Mouse (Mus musculus): ENCODE measurements around the gene Grin2a. TPM values are rescaled to one million over a fixed set of nuclear protein-coding genes. Genes with fewer than 3 reads are reported as not detected.

Grin2a gene
- polyA plus RNA-seq, 1 experiment from 2014 or later, result 0.44 TPM

DNA sequence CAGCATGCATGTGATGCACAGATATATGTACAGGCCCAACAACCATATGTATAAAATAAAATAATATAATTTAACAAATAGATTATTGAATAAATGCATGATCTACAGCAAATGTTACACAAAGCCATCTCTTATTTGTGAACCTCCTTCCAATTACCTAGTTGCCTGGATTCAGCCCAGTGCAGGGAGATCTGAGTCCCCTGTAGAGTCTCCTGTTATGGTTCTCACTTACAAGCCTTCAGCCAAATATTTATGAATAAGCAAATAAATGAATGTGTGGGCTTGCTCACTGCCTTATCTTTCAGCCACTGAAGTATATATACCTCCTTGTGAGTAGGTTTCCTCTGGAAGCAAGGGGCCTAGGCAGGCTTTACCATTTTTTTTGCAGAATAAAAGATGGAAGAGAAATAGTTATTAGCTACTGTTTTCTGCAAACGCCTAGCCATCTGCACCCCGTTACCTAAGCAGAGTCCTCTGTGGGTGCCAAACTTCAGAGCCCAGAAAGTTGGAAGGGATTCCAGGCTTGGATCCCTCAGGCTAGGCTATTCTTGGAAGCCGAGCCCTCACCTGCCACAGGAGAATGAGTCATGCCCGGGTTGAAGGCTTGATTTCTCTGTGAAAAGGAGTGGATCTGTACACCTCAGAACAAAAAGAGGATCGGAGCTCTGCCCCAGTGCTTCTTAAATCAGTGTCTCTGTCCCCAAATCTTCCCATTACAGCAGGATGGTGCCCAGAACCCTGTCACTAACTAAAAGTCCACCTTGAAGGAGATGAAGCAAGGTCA lies 92.5 kb downstream of the Grin2a start:
- Histone ChIP-seq H3K27me3 (no peaks in the 10 kb centered on the region), H3K4me3 (no peak overlapping the region), H3K36me3 (no peaks in the 10 kb centered on the region), H3K4me2 (no peak overlapping the region), H3K9me3 (replicated peaks) (no peaks in the 10 kb centered on the region), H3K27ac (no peak overlapping the region), H3K4me1 (replicated peaks) (no peaks in the 10 kb centered on the region), H3K9ac (no peak overlapping the region)
- no peak for ATAC-seq (replicated peaks; ENCODE audit: insufficient number of reproducible peaks, insufficient read depth, low FRiP score, low read depth)
- WGBS, result 75% methylated on average over 5 of the region's 5 CpGs

DNA sequence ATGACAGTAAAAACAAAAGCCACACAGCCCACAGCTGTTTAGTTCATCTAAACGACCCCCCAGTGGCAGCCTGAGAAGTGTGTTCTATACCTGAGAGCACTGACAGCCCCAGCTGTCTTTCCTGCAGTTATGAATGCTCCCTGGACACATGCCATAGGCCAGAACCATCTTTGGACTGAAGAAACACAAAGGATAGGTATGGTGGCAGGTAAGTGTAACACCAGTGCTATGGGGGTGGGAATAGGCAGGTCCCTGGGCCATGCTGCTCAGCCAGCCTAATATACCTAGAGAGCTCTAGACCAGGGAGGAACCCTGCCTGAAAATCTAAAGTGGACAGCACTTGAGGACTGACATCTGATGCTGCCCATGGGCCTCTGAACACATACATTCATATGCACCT lies 93.9 kb downstream of the Grin2a start:
- no peak overlapping the region for H3K4me2 ChIP-seq
- no peak for ATAC-seq (replicated peaks; ENCODE audit: insufficient number of reproducible peaks, insufficient read depth, low FRiP score, low read depth)
- 43% methylated on average over 1 of the region's 1 CpGs for WGBS

DNA sequence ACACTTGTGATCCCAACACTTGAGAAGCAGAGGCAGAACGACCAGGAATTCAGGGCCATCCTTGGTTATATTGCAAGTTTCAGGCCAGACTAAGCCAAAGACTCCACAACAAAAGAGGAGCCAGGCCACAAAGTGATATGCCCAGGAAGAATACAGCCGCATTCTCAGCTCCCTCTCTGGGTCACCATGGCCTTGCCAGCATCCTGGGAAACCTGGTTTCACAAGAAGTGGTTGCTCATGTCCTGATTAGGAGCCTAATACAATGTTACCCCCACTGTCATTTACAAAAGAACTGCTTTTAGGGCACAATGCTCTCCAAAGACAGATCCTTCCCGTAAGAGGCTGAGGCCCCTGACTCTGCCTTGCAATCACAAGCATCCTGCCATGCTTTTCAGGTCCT lies 94.4 kb downstream of the Grin2a start:
- Histone ChIP-seq H3K27ac (no peak overlapping the region), H3K36me3 (no peaks in the 10 kb centered on the region), H3K9ac (no peak overlapping the region), H3K27me3 (no peaks in the 10 kb centered on the region), H3K4me1 (replicated peaks) (no peaks in the 10 kb centered on the region), H3K9me3 (replicated peaks) (no peaks in the 10 kb centered on the region), H3K4me3 (no peak overlapping the region), H3K4me2 (no peak overlapping the region)
- 73% methylated on average over 3 of the region's 3 CpGs for WGBS
- ATAC-seq (replicated peaks; ENCODE audit: insufficient number of reproducible peaks, insufficient read depth, low FRiP score, low read depth), result no peak

More for the DNA sequence above, 93.9 kb downstream of the Grin2a start:
- Histone ChIP-seq H3K4me3 (no peak overlapping the region), H3K9ac (no peak overlapping the region), H3K27ac (no peak overlapping the region), H3K36me3 (no peaks in the 10 kb centered on the region), H3K27me3 (no peaks in the 10 kb centered on the region), H3K4me1 (replicated peaks) (no peaks in the 10 kb centered on the region), H3K9me3 (replicated peaks) (no peaks in the 10 kb centered on the region)

DNA sequence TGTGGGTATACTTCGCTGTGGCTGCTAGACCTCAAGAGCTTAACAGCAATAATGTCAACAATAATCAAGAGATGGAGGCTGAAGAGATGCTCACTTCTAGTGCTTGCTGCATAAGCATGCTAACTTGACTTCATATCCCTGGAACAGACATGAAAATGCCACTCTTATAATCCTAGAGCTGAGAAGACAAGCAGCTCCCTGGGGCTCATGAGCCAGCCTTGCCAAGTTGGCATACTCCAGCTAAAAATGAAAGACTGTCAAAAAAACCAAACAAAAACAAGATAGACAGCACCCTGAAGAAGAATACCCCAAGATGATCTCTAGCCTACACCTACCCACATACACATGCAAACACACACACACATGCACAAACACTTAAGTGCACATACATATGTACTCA lies 95.2 kb downstream of the Grin2a start:
- no peaks in the 10 kb centered on the region for H3K4me1 ChIP-seq (replicated peaks)
- no peak overlapping the region for H3K9ac ChIP-seq
- H3K4me2 ChIP-seq, result no peak overlapping the region
- no peak overlapping the region for H3K27ac ChIP-seq
- 80% methylated on average over 1 of the region's 1 CpGs for WGBS
- H3K9me3 ChIP-seq (replicated peaks), result no peaks in the 10 kb centered on the region
- no peaks in the 10 kb centered on the region for H3K27me3 ChIP-seq
- H3K36me3 ChIP-seq, result no peaks in the 10 kb centered on the region
- ATAC-seq (replicated peaks; ENCODE audit: insufficient number of reproducible peaks, insufficient read depth, low FRiP score, low read depth), result no peak
- H3K4me3 ChIP-seq, result no peak overlapping the region

DNA sequence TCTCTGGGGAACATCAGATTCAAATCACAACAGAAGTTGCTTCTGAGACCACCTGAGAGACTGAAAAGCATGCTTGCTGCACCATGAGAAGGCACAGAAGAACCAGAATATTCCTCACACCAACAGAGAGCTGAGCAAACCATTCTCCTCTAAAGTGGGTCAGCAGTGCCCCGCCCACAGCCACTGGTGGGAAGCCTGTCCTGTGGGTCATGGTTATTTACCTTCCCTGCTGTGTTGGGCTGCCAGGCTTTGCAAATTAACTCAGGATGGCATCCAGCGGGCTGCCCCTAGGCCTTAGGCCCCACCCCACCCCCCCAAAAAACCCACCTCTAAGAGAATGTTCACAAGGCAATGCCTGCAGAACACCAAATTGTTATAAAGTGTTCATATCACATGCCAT lies 96.2 kb downstream of the Grin2a start:
- Histone ChIP-seq H3K9ac (no peak overlapping the region), H3K4me1 (replicated peaks) (no peaks in the 10 kb centered on the region), H3K27ac (no peak overlapping the region), H3K9me3 (replicated peaks) (no peaks in the 10 kb centered on the region), H3K4me3 (no peak overlapping the region), H3K36me3 (no peaks in the 10 kb centered on the region), H3K27me3 (no peaks in the 10 kb centered on the region), H3K4me2 (no peak overlapping the region)
- no peak for ATAC-seq (replicated peaks; ENCODE audit: insufficient number of reproducible peaks, insufficient read depth, low FRiP score, low read depth)
- 66% methylated on average over 2 of the region's 2 CpGs for WGBS

DNA sequence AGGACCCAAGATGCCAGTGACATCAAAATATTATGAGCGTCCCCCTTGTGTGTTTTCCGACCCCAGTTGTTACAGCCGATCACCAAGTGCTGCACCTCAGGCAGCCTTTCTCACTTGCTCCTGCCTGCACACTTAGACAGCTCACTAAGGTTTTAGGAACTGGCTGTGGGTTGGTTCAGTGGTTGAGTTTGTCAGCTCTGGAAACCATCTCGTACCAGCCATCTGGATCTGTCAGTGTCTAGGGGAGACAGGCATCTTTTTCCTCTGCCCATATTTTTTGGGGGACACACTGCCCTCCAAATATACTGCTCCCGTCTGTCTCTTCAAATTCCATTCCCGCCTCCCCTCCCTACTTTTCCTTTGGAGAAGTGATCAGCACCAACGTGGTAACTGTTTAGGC lies 99.8 kb downstream of the Grin2a start:
- 75% methylated on average over 7 of the region's 7 CpGs for WGBS
- H3K9me3 ChIP-seq (replicated peaks), result no peaks in the 10 kb centered on the region
- no peak overlapping the region for H3K4me2 ChIP-seq
- ATAC-seq (replicated peaks; ENCODE audit: insufficient number of reproducible peaks, insufficient read depth, low FRiP score, low read depth), result no peak
- H3K4me3 ChIP-seq, result no peak overlapping the region
- H3K27ac ChIP-seq, result no peak overlapping the region
- H3K4me1 ChIP-seq (replicated peaks), result no peaks in the 10 kb centered on the region
- H3K9ac ChIP-seq, result no peak overlapping the region
- no peaks in the 10 kb centered on the region for H3K27me3 ChIP-seq
- no peaks in the 10 kb centered on the region for H3K36me3 ChIP-seq

DNA sequence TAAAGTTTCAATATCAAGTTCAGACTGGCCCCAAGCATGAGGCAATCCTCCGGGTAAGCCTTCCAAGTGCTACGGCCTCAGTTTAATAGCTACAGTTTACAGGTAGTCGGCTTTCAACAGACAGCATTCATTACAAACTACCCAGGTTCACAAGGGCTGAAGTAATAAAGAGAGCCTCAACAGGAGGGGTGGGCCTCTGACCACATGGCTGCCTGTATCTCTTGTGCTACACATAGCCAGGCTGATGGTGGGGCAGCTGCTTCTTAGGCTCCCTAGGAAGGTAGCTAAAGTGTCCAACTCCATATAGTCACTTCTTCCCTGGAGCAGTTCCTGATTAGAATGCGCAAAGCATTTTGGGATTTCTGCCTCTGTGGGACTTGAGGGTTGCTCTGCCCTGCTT lies 109.2 kb downstream of the Grin2a start:
- 77% methylated on average over 4 of the region's 4 CpGs for WGBS
- H3K4me1 ChIP-seq (replicated peaks), result no peaks in the 10 kb centered on the region

DNA sequence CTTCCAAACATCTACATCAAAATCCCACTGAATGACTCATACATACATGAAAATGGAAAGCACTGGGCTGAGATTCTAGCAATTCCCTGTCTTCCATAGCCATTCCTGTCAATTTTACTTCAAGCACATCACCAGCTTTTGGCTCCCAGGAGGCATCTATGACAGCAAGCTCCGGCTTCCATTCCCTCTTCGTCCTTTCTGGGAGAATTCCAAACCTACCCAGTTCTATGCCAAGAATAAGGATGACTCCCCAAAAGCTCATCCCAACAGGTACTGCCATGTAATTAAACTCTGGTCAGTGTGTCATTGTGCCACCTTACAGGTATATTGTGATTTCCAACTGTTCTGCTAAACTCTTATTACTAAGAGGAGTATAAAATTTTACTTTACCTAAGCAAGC lies 111.2 kb downstream of the Grin2a start:
- Histone ChIP-seq H3K9me3 (replicated peaks) (no peaks in the 10 kb centered on the region), H3K36me3 (no peaks in the 10 kb centered on the region), H3K27me3 (no peaks in the 10 kb centered on the region), H3K27ac (no peak overlapping the region), H3K4me3 (no peak overlapping the region), H3K9ac (no peak overlapping the region), H3K4me1 (replicated peaks) (no peaks in the 10 kb centered on the region), H3K4me2 (no peak overlapping the region)
- ATAC-seq (replicated peaks; ENCODE audit: insufficient number of reproducible peaks, insufficient read depth, low FRiP score, low read depth), result no peak
- WGBS, result 83% methylated on average over 2 of the region's 2 CpGs

More for the DNA sequence above, 109.2 kb downstream of the Grin2a start:
- ATAC-seq (replicated peaks; ENCODE audit: insufficient number of reproducible peaks, insufficient read depth, low FRiP score, low read depth), result no peak
- Histone ChIP-seq H3K9ac (no peak overlapping the region), H3K4me3 (no peak overlapping the region), H3K27me3 (no peaks in the 10 kb centered on the region), H3K4me2 (no peak overlapping the region), H3K36me3 (no peaks in the 10 kb centered on the region), H3K27ac (no peak overlapping the region), H3K9me3 (replicated peaks) (no peaks in the 10 kb centered on the region)

DNA sequence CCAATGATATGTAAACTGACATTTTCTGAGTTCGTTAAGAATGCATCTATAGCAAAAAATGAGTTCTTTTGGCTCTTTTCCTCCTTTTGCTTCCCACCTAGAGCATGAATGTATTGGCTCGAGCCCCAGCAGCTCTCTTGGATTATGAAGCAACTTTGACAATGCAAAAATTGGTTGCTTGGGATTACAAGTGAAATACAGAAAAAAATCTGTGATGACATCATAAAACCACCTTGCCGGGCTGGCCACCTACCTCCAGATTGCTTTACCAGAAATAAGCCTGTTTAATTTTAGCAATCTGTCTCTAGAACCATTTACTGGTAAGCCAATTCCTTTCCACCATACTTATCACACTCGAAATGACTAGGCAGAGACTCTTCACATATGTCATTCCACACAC lies 112.9 kb downstream of the Grin2a start:
- Histone ChIP-seq H3K9ac (no peak overlapping the region), H3K9me3 (replicated peaks) (no peaks in the 10 kb centered on the region), H3K27me3 (no peaks in the 10 kb centered on the region), H3K27ac (no peak overlapping the region), H3K4me2 (no peak overlapping the region), H3K36me3 (no peaks in the 10 kb centered on the region), H3K4me3 (no peak overlapping the region), H3K4me1 (replicated peaks) (no peaks in the 10 kb centered on the region)
- 62% methylated on average over 4 of the region's 4 CpGs for WGBS
- ATAC-seq (replicated peaks; ENCODE audit: insufficient number of reproducible peaks, insufficient read depth, low FRiP score, low read depth), result no peak

DNA sequence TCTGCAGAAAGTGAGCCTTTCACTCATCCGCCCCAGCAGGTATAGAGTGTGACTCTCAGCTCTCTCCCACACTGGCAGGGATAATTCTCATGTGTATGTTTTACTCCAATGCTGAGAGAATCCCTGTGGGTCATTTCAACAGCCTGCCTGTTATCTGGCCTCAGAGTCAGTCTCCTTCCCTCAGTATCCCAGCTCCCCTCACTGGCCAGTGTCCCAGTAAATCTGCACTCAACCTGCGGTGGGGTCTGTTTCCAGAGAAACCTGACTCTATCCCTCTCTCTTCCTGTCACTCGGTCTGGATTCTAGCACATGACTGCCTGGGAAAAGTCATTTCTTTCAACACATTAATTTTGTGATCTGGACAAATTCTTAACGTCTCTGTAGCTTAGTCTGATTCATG lies 122.4 kb downstream of the Grin2a start:
- H3K4me2 ChIP-seq, result no peak overlapping the region
- H3K27me3 ChIP-seq, result no peaks in the 10 kb centered on the region
- H3K4me3 ChIP-seq, result no peak overlapping the region
- no peak overlapping the region for H3K9ac ChIP-seq
- no peak overlapping the region for H3K27ac ChIP-seq
- no peaks in the 10 kb centered on the region for H3K9me3 ChIP-seq (replicated peaks)
- no peak for ATAC-seq (replicated peaks; ENCODE audit: insufficient number of reproducible peaks, insufficient read depth, low FRiP score, low read depth)
- 45% methylated on average over 4 of the region's 4 CpGs for WGBS
- no peaks in the 10 kb centered on the region for H3K36me3 ChIP-seq
- H3K4me1 ChIP-seq (replicated peaks), result no peaks in the 10 kb centered on the region

DNA sequence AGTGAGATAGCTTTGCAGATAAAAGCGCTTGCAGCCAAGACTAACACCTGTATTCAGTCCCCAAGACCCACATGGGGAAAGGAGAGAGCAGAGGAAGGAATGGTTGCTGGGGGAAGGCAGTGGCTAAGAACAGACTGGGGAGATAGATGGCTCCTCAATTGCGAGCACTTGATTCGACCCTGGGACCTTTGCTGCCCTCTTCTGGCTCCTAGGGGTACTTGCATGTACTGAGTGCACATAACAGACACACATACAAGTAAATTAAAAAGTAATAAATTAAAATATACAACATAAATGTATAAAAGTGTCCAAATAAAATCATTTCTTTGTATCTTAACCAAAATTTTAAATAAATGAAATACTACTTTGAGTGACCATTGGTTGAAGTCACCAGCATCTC lies 129.7 kb downstream of the Grin2a start:
- Histone ChIP-seq H3K36me3 (no peaks in the 10 kb centered on the region), H3K4me1 (replicated peaks) (no peaks in the 10 kb centered on the region), H3K4me3 (no peak overlapping the region), H3K4me2 (no peak overlapping the region), H3K27me3 (no peaks in the 10 kb centered on the region), H3K27ac (no peak overlapping the region), H3K9me3 (replicated peaks) (no peaks in the 10 kb centered on the region), H3K9ac (no peak overlapping the region)
- 76% methylated on average over 3 of the region's 3 CpGs for WGBS
- no peak for ATAC-seq (replicated peaks; ENCODE audit: insufficient number of reproducible peaks, insufficient read depth, low FRiP score, low read depth)

DNA sequence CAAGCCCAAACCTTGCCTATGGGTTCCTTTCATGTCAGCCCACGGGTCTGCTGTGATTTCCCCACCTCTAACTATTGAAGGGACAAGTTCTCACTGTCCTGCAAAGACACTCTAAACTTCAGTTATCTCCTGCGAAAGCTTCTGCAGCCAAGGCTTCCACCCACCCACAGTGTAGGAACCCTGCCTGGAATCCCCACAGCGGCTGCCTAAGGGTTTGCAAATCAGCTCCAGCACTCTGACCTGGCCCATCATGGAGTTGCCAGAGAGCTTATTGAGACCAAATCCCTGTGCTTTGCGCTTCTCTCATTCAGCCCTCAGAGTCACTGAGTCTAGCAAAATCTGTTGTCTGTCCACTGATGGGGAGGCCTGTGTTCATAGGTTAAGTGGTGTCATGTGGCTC lies 130.3 kb downstream of the Grin2a start:
- Histone ChIP-seq H3K4me2 (no peak overlapping the region), H3K36me3 (no peaks in the 10 kb centered on the region), H3K9ac (no peak overlapping the region), H3K9me3 (replicated peaks) (no peaks in the 10 kb centered on the region), H3K27ac (no peak overlapping the region), H3K4me3 (no peak overlapping the region), H3K4me1 (replicated peaks) (no peaks in the 10 kb centered on the region), H3K27me3 (no peaks in the 10 kb centered on the region)
- ATAC-seq (replicated peaks; ENCODE audit: insufficient number of reproducible peaks, insufficient read depth, low FRiP score, low read depth), result no peak
- 65% methylated on average over 4 of the region's 4 CpGs for WGBS
